Mouse (Mus musculus) cerebellum, postnatal 10 days (tissue): ENCODE results near the gene Gm12166.

ENCODE experiments used
- DNase-seq, 2 experiments: peaks; one replicate each; pipeline ENCODE4 v3.0.0; 2021; ENCODE audit warnings: mixed read lengths in 2 of 2

Gm12166 gene

DNA sequence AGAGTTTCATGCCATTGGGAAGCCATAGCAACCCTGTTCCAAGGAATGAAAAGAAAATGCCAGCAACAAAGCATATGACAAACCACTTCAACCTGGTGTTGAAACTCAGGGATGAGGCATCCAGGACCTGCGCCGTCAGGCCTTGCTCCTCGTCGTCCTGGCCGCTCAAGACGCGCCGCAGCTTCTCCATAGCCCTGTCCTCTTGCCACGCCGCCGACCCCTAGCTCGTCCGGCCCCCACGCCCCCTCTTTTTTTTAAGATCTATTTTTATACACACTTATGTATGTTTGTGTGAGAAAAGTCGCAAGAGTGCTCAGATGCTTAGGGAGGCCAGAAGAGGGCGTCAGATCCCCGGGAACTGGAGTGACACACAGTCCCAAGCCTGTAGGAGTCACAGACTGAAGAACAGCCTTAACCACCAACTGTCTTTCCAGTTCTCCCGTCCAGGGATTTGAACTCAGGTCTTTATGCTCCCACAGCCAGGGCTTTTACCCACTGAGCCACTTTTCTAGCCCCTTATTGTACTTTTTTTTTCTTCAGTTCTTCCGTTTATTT is at the start of gene Gm12166:
Gm12166 (minus strand) TSS at position 217 of the 555 bp plus-strand sequence.
- peak; percentile 77 to 80 for DNase-seq

- DNase-seq: peak; percentile 89 to 91
Measured at GRCm38 (mm10) chr11:46097062-46097461, 44.9 kb upstream of the Gm12166 start.

GRCm38 (mm10) chr11:46096265-46096649 is 44.1 kb upstream of the Gm12166 start:
- DNase-seq: no peak

- DNase-seq: peak; percentile 26 to 34
Measured at GRCm38 (mm10) chr11:46095477-46096264, 43.5 kb upstream of the Gm12166 start.

DNA sequence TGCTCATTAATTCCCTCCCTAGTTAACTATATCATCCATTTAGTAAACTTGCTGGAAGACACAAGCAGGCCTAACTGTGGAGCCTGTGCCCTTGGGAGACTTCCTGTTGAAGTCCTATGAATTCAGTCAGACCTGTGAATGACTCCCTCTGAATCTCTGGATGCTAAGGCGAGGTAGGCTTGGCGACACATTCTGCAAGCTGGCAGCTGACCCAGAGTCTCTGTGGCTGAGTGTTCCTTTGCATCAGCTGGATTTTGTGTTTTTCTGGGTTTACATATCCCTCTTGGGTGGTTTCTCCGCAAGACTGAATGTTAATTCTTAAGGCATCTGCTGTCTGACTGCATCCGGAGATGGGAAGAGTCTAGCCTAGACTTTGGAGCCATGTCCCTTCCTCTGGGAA is 40.0 kb upstream of the Gm12166 start:
- DNase-seq: peak; percentile 57 to 58

DNA sequence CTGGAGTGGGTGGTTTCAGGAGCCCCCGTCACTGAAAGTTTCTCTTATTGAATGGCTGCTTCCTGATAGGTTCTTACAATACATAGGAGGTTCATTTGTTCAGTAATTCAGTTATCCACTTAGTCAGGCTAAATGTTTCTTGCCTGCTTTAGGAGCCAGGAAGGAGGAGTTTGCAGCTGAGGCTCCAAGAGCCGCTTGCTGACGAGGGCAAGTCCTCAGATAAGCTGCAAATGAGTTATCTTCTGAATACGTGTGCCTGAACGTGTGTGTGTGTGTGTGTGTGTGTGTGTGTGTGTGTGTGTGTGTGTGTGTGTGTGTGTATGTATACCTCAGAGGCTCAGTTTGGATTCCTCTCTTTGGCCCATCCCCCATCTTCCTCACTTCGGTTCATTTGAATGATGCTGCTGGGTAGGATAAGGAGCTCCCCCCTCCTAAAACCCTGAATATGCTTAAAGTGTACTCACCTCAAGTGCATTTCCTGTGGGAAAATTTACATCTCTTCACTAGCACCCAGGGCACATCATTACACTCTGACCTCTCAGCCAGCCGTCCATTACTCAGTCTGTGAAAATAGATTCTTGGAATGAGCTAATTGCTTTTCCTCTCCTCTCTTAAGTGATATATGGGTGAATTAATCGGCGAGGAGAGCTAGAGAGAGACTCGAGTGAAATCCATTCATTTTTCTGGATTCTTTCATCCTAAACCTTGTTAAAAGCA is 39.0 kb upstream of the Gm12166 start:
- no peak for DNase-seq

DNA sequence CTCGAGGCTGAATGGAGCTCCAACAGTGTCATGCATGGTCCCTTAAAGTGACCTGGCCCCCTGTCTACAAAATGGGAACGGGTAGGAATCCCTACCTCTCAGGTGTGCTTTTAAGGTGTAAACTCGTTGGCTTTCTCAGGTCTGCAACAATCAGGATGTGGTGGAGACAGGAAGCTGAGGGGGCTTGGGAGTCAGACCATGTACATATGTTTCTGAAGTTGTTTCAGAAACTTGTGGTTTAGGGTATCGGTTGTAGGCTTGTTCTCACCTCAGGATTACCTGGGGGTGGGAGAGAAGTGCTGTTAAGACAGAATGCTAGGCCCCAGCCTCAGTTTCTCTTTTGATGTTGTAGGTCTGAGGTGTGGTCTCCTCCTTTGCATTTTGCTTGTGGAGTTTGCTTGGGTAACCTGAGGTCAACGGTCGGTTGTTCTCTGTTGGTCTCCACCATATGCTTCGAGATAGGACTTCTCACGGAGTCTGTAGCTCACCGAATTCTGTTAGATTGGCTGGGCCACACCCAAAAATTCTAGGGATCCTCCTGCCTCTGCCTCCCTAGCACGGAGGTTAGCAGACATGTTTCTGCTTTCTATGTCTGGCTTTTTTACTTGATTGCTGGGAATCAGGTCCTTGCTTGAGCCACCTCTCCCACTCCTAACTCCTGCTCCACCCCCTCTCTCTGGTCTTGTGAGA is 38.1 kb upstream of the Gm12166 start:
- DNase-seq: no peak

GRCm38 (mm10) chr11:46089081-46089713 is 37.1 kb upstream of the Gm12166 start:
- DNase-seq: no peak

DNA sequence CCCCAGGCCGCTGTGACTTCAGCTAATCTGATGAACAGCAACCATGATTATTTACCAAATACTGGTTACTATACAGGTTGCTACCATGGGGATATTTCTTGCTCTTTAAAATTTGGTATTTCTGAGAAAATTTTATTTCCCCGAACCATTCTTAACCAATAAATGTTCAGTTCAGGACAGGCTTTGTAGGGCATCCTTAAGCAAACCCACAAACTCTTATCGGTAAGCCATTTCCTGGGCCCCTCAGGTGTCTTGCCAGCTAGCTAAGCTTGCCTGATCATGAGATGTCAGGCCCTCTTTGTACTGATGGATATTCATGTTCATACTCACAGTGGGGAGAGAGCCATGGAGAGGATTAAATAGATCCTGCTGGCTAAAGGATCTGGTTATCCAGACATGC is 34.3 kb upstream of the Gm12166 start:
- no peak for DNase-seq

DNA sequence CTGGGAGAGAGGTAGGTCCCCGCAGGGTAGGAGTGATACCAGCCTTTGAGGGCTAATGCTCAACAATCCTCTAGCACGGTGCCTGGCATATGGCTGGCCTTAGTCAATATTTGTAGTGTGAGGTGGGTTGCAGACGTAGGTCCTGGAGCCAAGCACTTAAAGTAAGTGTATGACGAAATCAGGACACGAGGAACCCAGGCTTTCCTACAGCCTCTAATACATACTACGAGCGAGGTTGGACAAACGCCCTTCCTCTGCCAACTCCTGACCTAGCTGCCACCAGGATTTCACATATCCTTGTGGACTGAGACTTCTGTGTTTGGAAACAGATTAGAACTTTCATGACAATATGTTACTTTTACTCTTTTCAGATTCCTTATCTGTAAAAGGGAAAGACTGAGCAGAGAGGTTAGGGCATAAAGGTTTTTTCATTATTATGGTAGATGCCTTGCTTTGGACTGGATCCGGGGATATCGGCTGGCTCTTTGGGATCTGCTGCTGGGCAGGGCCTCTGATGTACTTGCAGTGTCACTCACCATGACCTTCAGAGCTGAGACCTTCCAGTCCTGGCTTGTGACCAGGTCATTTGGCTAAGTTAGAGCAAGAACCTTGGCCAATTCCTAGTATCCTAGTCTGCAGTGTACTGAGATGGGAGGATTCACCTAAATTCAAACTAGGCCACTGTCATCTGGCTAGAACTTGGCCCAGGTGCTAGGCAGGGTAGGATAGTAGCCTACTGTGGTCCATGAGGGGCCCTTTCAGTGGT is 33.5 kb upstream of the Gm12166 start:
- DNase-seq: no peak

DNA sequence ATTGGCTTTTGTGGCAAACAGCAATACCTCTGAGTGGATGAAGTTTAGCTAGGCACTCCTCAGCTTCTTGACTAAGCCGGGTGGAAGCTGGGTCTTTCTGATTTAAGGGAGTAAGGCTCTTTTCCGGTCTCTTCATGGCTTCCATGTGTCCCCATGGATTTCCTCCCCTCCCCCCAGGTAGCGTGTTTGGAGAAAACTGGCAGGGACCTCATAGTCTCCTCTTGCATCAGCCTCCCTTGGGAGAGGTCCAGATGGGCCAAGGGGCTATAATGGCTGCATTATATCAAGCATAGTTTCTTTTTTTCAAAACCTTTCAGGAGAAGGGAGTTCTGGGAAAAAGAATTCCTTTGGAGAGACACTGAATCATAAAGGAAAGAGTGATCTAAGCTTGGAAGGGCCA is 32.4 kb upstream of the Gm12166 start:
- peak in 1 of 2 experiments; percentile 36 for DNase-seq

GRCm38 (mm10) chr11:46083835-46084444 is 31.8 kb upstream of the Gm12166 start:
- no peak for DNase-seq

DNA sequence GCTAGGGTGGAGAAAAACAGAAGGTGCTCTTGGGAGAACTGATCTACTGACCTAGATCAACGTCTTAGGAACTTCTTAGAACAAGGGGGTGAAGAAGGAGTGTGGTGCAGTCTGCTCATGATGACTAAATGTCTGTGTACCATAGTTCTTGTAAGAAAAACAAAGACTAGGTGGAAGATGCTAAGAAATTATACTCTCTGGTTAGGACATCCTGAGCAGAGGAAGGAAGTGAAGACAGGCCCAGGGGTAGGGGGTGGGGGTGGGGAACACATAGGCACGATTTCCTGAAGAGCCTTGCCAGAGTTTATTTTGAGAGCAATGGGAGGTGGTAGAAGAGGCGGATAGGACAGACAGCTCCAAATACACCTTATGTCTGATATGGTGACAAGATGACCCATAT is 31.3 kb upstream of the Gm12166 start:
- DNase-seq: no peak

DNA sequence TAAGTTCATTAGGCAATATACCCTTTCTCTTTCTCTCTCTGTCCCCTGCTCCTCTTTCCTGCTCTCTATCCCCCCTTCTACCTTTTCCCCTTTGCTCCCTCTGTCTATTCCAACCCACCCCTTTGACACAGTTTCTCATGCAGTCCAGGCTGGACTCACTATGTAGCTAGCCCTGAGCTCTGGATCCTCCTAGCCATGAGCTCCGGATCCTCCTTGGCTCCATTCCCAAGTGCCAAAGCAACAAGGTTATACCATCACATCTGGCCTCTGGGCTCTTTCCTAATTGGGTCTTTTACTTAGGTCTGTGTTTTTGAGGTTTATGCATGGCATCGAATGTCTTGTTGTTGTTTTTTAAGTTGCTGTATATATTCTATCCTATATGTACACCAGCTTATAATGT is 29.0 kb upstream of the Gm12166 start:
- DNase-seq: no peak

GRCm38 (mm10) chr11:46077732-46078375 is 25.7 kb upstream of the Gm12166 start:
- no peak for DNase-seq

DNA sequence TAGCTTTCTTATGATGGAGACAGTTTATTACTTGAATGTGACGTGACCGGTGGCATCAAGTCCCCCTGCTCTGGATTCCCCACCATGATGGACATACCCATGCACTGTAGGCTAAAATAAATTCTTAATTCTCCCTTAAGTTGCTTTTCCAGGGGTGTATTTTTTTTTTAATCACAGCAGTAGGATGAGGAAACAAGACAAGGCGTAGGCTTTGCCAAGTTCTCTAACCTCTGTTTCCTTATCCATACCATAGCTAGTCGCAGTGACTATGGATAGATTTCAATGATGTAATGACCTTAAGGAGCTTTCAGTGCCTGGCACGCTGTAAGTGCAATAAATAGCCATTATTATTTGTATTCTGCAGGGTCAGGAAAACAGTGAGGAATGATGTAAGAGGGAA is 25.2 kb upstream of the Gm12166 start:
- no peak for DNase-seq

- DNase-seq: no peak
Measured at GRCm38 (mm10) chr11:46076442-46077158, 24.5 kb upstream of the Gm12166 start.

DNA sequence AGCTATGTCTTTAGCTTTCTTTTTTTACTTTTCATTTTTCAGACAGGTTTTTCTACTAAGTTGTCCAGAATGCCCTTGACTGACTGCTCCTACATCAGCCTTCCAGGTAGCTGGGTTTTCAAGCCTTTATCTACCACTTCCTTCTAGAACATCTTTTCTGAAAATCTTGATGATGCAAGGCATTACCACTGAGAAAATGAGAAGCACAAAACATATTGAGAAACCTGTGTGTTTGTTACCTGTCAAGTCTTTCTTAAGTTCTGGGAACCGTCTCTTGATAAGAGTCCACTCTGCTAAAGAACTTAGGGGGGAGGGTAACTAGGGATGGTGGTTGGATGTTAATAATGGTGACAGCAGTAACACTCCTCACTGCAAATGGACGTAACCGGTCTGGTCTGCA is 23.4 kb upstream of the Gm12166 start:
- DNase-seq: no peak

DNA sequence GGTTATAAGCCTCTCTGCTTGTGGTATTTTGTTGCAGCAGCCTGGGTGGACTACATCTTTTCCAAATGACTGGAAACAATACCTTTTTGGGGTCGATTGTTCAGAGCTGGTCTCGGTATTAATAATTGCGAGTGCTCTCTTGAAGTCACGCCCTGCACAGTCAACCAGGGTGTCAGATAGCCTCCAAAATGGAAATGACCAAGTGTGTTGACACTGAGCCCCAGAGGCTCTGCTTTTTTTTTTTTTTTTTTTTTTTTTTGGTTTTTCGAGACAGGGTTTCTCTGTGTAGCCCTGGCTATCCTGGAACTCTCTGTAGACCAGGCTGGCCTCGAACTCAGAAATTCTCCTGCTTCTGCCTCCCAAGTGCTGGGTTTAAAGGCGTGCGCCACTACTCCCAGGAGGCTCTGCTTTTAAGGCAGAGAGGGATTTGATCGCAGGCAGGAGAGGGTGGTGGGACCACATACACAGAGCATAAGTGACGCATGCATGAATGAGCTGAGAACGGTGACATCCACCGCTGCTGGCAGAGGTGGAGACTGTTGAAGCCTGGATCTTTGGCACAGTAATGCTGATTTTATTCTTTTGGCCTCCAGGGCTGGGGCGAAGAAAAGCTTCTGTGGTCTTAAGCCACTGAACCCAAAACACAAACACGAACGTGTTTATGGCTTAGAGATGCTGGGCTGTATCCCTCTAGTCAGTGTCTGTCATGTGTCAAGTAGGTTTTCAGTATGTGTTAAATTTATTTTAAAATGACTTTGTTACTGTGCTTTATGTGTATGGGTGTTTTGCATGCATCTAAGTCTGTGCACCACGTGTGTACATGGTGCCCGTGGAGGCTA is 21.9 kb upstream of the Gm12166 start:
- no peak for DNase-seq
